8 mouse cellular contexts compared by ENCODE assay signal in genomic region chr1:97698956-97699570, GRCm38 (mm10). TPM values are rescaled to one million over a fixed set of nuclear protein-coding genes. Genes with fewer than 3 reads are reported as not detected.
DNase-seq lines count a peak whose midpoint lies in the region; ATAC-seq lines count a peak whose summit lies in the region.
"Had no signal": no experiment of that assay in that cellular context is flagged by ENCODE, and none has a peak within 500 bp of the region (broad histone marks: within the 10 kb centered on the region; RNA-seq: fewer than 3 reads in every experiment).

No protein-coding gene starts in this region.

- H3K4me2 ChIP-seq in embryonic facial prominence, embryonic 12.5 days (replicated peaks) = no peak overlapping the region
- H3K4me2 ChIP-seq in forebrain, embryonic 11.5 days (ENCODE audit: low read depth, low read length, severe bottlenecking) = no peak overlapping the region
- H3K4me2 ChIP-seq in hindbrain, embryonic 16.5 days (ENCODE audit: low read length) = no peak overlapping the region
- H3K4me2 ChIP-seq in liver, embryonic 16.5 days (ENCODE audit: low read depth, low read length) = no peak overlapping the region

- H3K4me1 ChIP-seq in embryonic facial prominence, embryonic 12.5 days = 0 out of 2 replicates have a peak, but pooled peaks cover 2% of the 10 kb centered on the region
- H3K4me1 ChIP-seq in forebrain, embryonic 11.5 days (replicated peaks; ENCODE audit: control insufficient read depth, insufficient read depth, low read length) = no peaks in the 10 kb centered on the region
- H3K4me1 ChIP-seq in hindbrain, embryonic 16.5 days (ENCODE audit: control insufficient read depth, insufficient read depth, low read depth, low read length) = no peaks in the 10 kb centered on the region
- no peaks in the 10 kb centered on the region for H3K4me1 ChIP-seq in liver, embryonic 16.5 days (ENCODE audit: control insufficient read depth, low read depth, low read length)

- no peak overlapping the region for H3K9ac ChIP-seq in embryonic facial prominence, embryonic 12.5 days
- no peak overlapping the region for H3K9ac ChIP-seq in forebrain, embryonic 11.5 days (ENCODE audit: low read length)
- no peak overlapping the region for H3K9ac ChIP-seq in hindbrain, embryonic 16.5 days (ENCODE audit: low read depth, low read length)
- H3K9ac ChIP-seq in liver, embryonic 16.5 days (ENCODE audit: low read depth, low read length) = no peak overlapping the region

- 14% methylated on average over 11 of the region's 11 CpGs for WGBS in embryonic facial prominence, embryonic 12.5 days
- WGBS in forebrain, embryonic 11.5 days = 15% methylated on average over 11 of the region's 11 CpGs
- 15% methylated on average over 11 of the region's 11 CpGs for WGBS in hindbrain, embryonic 16.5 days
- WGBS in liver, embryonic 16.5 days (ENCODE audit: insufficient replicate concordance) = 23% methylated on average over 11 of the region's 11 CpGs

- no peak overlapping the region for H3K27ac ChIP-seq in embryonic facial prominence, embryonic 12.5 days
- H3K27ac ChIP-seq in forebrain, embryonic 11.5 days (ENCODE audit: low read depth, low read length) = no peak overlapping the region
- no peak overlapping the region for H3K27ac ChIP-seq in hindbrain, embryonic 16.5 days (ENCODE audit: low read depth, low read length)
- no peak overlapping the region for H3K27ac ChIP-seq in liver, embryonic 16.5 days (ENCODE audit: low read length)

- no peaks in the 10 kb centered on the region for H3K9me3 ChIP-seq in embryonic facial prominence, embryonic 12.5 days
- no peaks in the 10 kb centered on the region for H3K9me3 ChIP-seq in forebrain, embryonic 11.5 days (ENCODE audit: control insufficient read depth, low read length)
- H3K9me3 ChIP-seq in hindbrain, embryonic 16.5 days (ENCODE audit: control insufficient read depth, low read length) = no peaks in the 10 kb centered on the region
- H3K9me3 ChIP-seq in liver, embryonic 16.5 days (replicated peaks; ENCODE audit: control insufficient read depth, low read length) = no peaks in the 10 kb centered on the region

- no peaks in the 10 kb centered on the region for H3K36me3 ChIP-seq in embryonic facial prominence, embryonic 12.5 days
- H3K36me3 ChIP-seq in forebrain, embryonic 11.5 days (ENCODE audit: control insufficient read depth, insufficient read depth, low read length) = no peaks in the 10 kb centered on the region
- 0 out of 2 replicates have a peak, but pooled peaks cover 1% of the 10 kb centered on the region for H3K36me3 ChIP-seq in hindbrain, embryonic 16.5 days (ENCODE audit: control insufficient read depth, insufficient read depth, low read length)
- no peaks in the 10 kb centered on the region for H3K36me3 ChIP-seq in liver, embryonic 16.5 days (ENCODE audit: control insufficient read depth, insufficient read depth)

- no peak overlapping the region for H3K4me3 ChIP-seq in embryonic facial prominence, embryonic 12.5 days
- no peak overlapping the region for H3K4me3 ChIP-seq in forebrain, embryonic 11.5 days (ENCODE audit: low read depth, low read length)
- no peak overlapping the region for H3K4me3 ChIP-seq in hindbrain, embryonic 16.5 days (ENCODE audit: low read length)
- no peak overlapping the region for H3K4me3 ChIP-seq in liver, embryonic 16.5 days (ENCODE audit: low read depth, low read length)

- no peak for DNase-seq in forebrain, embryonic 11.5 days (ENCODE audit: low spot score)
- no peak for DNase-seq in right cerebral cortex, postnatal 10 days (ENCODE audit: low spot score in 2 of 2)
- DNase-seq in left cerebral cortex, adult 8-10 months (ENCODE audit: low spot score in 2 of 2) = no peak
- DNase-seq in adrenal gland, adult (ENCODE audit: inconsistent age in 2 of 2, low spot score in 1 of 2) = no peak
- DNase-seq: right cerebral cortex, postnatal 25 days had no signal

- ATAC-seq in embryonic facial prominence, embryonic 12.5 days (ENCODE audit: insufficient number of reproducible peaks, insufficient read depth, low FRiP score, low TSS enrichment) = 0 out of 2 replicates have a peak, but pooled peaks have one; percentile 35
- ATAC-seq in forebrain, embryonic 11.5 days (replicated peaks; ENCODE audit: low FRiP score) = 0 out of 2 replicates have a peak, but pooled peaks have one; percentile 11
- peak; percentile 78 for ATAC-seq in hindbrain, embryonic 16.5 days
- peak; percentile 51 for ATAC-seq in liver, embryonic 16.5 days (ENCODE audit: low read depth)

- no peaks in the 10 kb centered on the region for H3K27me3 ChIP-seq in embryonic facial prominence, embryonic 12.5 days
- no peaks in the 10 kb centered on the region for H3K27me3 ChIP-seq in forebrain, embryonic 11.5 days (ENCODE audit: control insufficient read depth, insufficient read depth, low read length)
- no peaks in the 10 kb centered on the region for H3K27me3 ChIP-seq in hindbrain, embryonic 16.5 days (replicated peaks; ENCODE audit: control insufficient read depth, insufficient read depth, low read length)
- H3K27me3 ChIP-seq in liver, embryonic 16.5 days (ENCODE audit: control insufficient read depth, insufficient read depth, low read depth, low read length) = no peaks in the 10 kb centered on the region

RNA-seq across cellular contexts. Expression of gene D1Ertd622e, which starts 37.2 kb away (rescaled TPM):
- polyA plus RNA-seq in embryonic facial prominence, embryonic 12.5 days (2016; fragmentation: Nextera tagmentation; extraction: Ambion mirVana) = 17.0 and 17.3 TPM in 2 replicates
- polyA plus RNA-seq in forebrain, embryonic 11.5 days (2014; fragmentation: Nextera tagmentation; extraction: Ambion mirVana) = 46.2 and 46.8 TPM in 2 replicates
- 59.7 and 60.5 TPM in 2 replicates for polyA plus RNA-seq in hindbrain, embryonic 16.5 days (2015; fragmentation: Nextera tagmentation; extraction: Ambion mirVana)
- 43.7 and 51.3 TPM in 2 replicates for polyA plus RNA-seq in liver, embryonic 16.5 days (2015; fragmentation: Nextera tagmentation; extraction: Ambion mirVana)
- 10 to 100 TPM; 73.9 to 95.4 (median 87.4) TPM for total RNA-seq in left cerebral cortex, adult 8-10 months (2022)

Comparison
In these comparisons a context has a peak if more than half of its experiments do, and no peak if none do; other contexts are left out.
1. ATAC-seq: peak in every context shown above with its lines; median percentile 78 in hindbrain, embryonic 16.5 days; 51 in liver, embryonic 16.5 days; 35 in embryonic facial prominence, embryonic 12.5 days; 11 in forebrain, embryonic 11.5 days.